Mouse (Mus musculus) thymus, adult 2 months (tissue): ENCODE measurements at regions not wholly inside any gene's neighbourhood (a gene's known extent, or its start where the extent isn't known, plus 50 kb on each side); places are given as distances from the start of the nearest gene placed in this dataset.

Experiments used
- DNase-seq: peaks from one replicate; pipeline ENCODE4 v3.0.0; 2021
- H3K27ac ChIP-seq: fragments of 200-500 bp; 2 replicates; pipeline ENCODE4 v1.5.1; 2012; ENCODE audit warnings: low read length, control low read depth; ENCODE audit not compliant: control insufficient read depth, insufficient read depth
- H3K27me3 ChIP-seq: fragments of 200-500 bp; 2 replicates; pipeline ENCODE4 v1.6.1; 2012; ENCODE audit warnings: mild to moderate bottlenecking, low read length, moderate library complexity, mixed read lengths; ENCODE audit not compliant: control insufficient read depth, insufficient read depth
- H3K36me3 ChIP-seq: fragments of 200-500 bp; 2 replicates; pipeline ENCODE4 v1.6.1; 2012; ENCODE audit warnings: mild to moderate bottlenecking, low read length, moderate library complexity; ENCODE audit not compliant: control insufficient read depth, insufficient read depth
- H3K4me1 ChIP-seq: fragments of 200-500 bp; replicated peaks from 2 replicates; pipeline ENCODE4 v1.6.1; 2012; ENCODE audit warnings: low read length; ENCODE audit not compliant: control insufficient read depth, insufficient read depth
- H3K4me3 ChIP-seq: fragments of 200-500 bp; 2 replicates; pipeline ENCODE4 v1.5.1; 2012; ENCODE audit warnings: mild to moderate bottlenecking, low read length, control low read depth, moderate library complexity; ENCODE audit not compliant: control insufficient read depth, insufficient read depth
- CTCF ChIP-seq: fragments of 200-500 bp; IDR thresholded peaks from 2 replicates; pipeline ENCODE4 v1.5.1; 2012; ENCODE audit warnings: mild to moderate bottlenecking, control low read depth, low read length, moderate library complexity, borderline replicate concordance; ENCODE audit not compliant: control insufficient read depth, poor library complexity, insufficient read depth; ENCODE audit errors: extremely low read depth
- POLR2A ChIP-seq: fragments of 200-500 bp; IDR thresholded peaks from 2 replicates; pipeline ENCODE4 v1.6.1; 2012; ENCODE audit warnings: mild to moderate bottlenecking, low read length, control low read depth, moderate library complexity; ENCODE audit not compliant: control insufficient read depth, poor library complexity, insufficient read depth; ENCODE audit errors: extremely low read depth
- WGBS: fragments of 180-500 bp; shearing (Covaris S2); methylation state at CpG from one replicate; pipeline ENCODE4 v1.1.7; 2018; 5-methylcytosine and 5-hydroxymethylcytosine counted together

DNA sequence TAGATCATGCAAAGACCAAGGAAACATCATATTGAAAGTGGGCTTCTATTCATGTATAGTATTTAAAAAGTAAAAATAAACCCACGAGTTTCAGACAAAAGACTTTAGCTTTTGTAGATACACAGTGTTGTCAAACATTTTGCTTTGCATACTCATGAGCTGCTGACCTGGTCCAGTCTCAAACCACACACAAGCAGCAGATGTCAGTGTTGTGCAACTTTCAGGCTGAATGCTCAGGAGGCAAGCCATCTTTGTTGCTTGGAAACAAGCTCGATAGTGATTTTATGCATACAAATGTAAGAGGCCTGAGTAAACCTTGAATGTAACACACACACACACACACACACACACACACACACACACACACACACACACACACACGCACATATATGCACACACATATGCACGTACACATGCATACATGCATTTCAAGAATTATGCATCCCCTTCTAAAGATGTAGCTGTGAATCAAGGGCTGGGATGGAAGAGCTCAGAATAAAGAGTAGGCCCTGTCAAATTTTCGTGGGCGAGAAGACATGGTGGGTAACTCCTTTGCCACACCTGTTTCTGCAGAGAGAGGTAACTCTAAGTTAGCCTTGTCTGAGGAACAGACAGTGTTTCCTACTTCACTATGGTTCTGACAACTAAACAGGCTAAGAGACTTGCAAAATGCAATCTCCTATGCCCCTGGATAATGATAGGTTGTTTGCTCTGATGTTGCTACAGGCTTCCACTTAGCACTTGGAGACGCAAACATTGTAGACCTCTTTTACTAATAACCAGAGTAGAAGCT lies 498.5 kb downstream of the Tox3 start:
- H3K4me3 ChIP-seq, result no peak overlapping the region
- no peak overlapping the region for H3K27ac ChIP-seq
- no peaks in the 10 kb centered on the region for H3K27me3 ChIP-seq
- TF ChIP-seq CTCF, result no peak
- no peak for TF ChIP-seq POLR2A
- WGBS, result 81% methylated on average over 7 of the region's 7 CpGs
- no peaks in the 10 kb centered on the region for H3K4me1 ChIP-seq
- no peak for DNase-seq
- no peaks in the 10 kb centered on the region for H3K36me3 ChIP-seq

- TF ChIP-seq CTCF (no peak), POLR2A (no peak)
- H3K4me3 ChIP-seq, result no peak overlapping the region
- WGBS, result 93% methylated on average over 5 of the region's 5 CpGs
- no peaks in the 10 kb centered on the region for H3K36me3 ChIP-seq
- DNase-seq, result no peak
- H3K27me3 ChIP-seq, result no peaks in the 10 kb centered on the region
- H3K4me1 ChIP-seq, result no peaks in the 10 kb centered on the region
- H3K27ac ChIP-seq, result no peak overlapping the region
Measured at GRCm38 (mm10) chr8:89838494-89838893, 509.6 kb downstream of the Tox3 start.

DNA sequence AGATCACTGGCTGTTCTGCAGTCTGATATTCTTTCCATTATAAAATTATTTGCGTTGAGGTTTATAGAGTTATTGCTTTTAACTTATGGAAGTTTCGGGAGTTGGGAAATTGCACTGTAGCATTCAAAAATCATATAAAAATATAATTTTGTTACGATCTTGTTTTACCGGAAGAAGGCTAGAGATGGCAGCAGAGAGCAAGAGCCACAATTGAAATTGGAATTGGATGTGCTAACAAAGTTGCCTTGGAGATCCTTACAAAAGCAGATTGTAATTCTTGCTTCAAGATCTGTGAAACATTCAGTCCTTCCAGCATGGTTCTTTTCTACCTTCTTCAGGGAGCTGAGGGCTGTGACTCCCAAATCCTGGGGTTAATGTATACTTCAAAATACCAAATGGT lies 514.4 kb downstream of the Tox3 start:
- Histone ChIP-seq H3K4me3 (no peak overlapping the region), H3K4me1 (no peaks in the 10 kb centered on the region), H3K27ac (no peak overlapping the region), H3K36me3 (no peaks in the 10 kb centered on the region), H3K27me3 (no peaks in the 10 kb centered on the region)
- no peak for DNase-seq
- 74% methylated on average over 4 of the region's 4 CpGs for WGBS
- TF ChIP-seq POLR2A (no peak), CTCF (no peak)

DNA sequence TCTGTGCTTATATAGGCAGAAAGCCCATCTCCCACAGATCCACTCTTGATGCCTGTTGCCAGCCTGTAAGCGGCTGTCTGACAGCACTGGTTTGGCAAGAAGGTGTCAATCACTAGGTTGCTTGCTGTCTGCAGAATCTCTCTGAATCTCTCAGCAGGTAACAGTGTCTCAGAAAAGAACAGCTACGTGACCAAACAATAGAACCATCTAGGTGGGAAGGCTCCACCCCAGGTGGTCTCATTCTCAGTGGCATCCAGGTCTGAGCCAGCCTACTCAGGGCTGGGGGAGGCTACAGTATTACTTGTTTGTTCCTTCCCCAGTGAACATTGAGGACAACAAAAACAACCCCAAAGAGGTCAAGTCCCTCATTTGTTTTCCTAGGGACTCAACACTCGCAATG lies 523.6 kb downstream of the Tox3 start:
- WGBS, result 57% methylated on average over 3 of the region's 3 CpGs
- H3K27me3 ChIP-seq, result no peaks in the 10 kb centered on the region
- H3K4me3 ChIP-seq, result no peak overlapping the region
- DNase-seq, result no peak
- no peaks in the 10 kb centered on the region for H3K4me1 ChIP-seq
- no peak for TF ChIP-seq POLR2A
- no peak for TF ChIP-seq CTCF
- no peaks in the 10 kb centered on the region for H3K36me3 ChIP-seq
- H3K27ac ChIP-seq, result no peak overlapping the region

DNA sequence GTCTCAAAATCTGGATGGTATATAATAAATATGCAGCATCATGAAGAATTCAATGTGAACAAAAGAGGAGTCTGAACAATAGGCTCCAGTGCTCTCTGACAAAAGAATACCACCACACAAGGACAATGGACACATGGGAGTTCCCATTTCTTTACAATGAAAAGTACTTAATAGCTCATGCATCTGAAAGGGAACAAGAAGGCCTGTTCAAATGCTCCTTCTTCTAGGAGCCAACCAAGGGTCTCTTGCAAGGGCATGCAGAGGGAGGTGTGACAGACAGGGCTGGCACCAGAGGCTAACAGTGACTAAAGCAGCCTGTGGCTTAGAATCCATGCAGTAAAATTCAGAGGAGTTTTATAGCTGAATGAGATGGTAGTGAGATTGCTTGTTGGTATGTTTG lies 524.5 kb downstream of the Tox3 start:
- no peaks in the 10 kb centered on the region for H3K27me3 ChIP-seq
- H3K27ac ChIP-seq, result no peak overlapping the region
- DNase-seq, result no peak
- no peaks in the 10 kb centered on the region for H3K4me1 ChIP-seq
- H3K4me3 ChIP-seq, result no peak overlapping the region
- no peaks in the 10 kb centered on the region for H3K36me3 ChIP-seq
- TF ChIP-seq CTCF (no peak), POLR2A (no peak)

DNA sequence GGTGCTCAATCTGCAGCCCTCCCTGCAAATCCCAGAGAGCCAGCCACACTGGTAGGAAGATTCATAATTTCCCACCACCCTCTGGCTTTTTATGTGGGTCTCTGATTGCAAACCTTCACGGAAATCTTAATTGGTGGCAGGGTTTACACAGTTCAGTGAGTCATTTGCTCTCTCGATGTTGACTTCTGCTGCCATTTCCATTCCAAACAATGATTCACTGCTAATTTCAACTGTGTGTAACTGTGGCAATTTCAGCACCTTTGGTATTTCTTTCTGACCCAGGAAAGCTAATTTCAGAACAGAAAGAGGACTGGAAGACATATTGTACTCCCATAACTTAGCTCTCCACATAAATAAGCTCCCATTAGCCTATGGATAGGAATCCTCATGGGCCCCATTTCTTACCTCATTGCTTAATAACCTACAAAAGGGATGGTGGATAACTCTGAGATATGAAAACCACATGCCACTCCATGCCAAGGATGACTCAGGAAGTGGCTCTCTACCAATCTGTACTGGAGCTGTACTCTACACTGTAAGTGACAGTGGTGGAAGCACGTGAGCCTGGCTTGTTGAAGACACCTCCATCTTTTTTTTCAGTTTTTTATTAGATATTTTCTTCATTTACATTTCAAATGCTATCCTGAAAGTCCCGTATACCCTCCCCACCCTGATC lies 536.0 kb downstream of the Tox3 start:
- Histone ChIP-seq H3K4me3 (no peak overlapping the region), H3K36me3 (no peaks in the 10 kb centered on the region), H3K27me3 (no peaks in the 10 kb centered on the region), H3K27ac (no peak overlapping the region), H3K4me1 (no peaks in the 10 kb centered on the region)
- DNase-seq, result no peak
- TF ChIP-seq CTCF (no peak), POLR2A (no peak)
- WGBS, result 86% methylated on average over 4 of the region's 4 CpGs
